Mouse (Mus musculus) kidney, embryonic 15.5 days (tissue): Measurements from ENCODE around the gene U2af1. TPM values are rescaled to one million over a fixed set of nuclear protein-coding genes. Genes with fewer than 3 reads are reported as not detected.

ENCODE experiments used
- ATAC-seq: fragments of 200-750 bp; cut with Nextera tagmentation; replicated peaks from 2 replicates; pipeline ENCODE4 v1.8.0; 2017; ENCODE audit warnings: moderate TSS enrichment; ENCODE audit not compliant: low FRiP score
- H3K27ac ChIP-seq: fragments of 300-500 bp; sonication (generic); 2 replicates; pipeline ENCODE4 v1.5.1; 2015; ENCODE audit warnings: mild to moderate bottlenecking, inconsistent platforms
- H3K27me3 ChIP-seq: fragments of 300-500 bp; sonication (generic); 2 replicates; pipeline ENCODE4 v1.6.1; 2015; ENCODE audit warnings: inconsistent platforms
- H3K36me3 ChIP-seq: fragments of 300-500 bp; sonication (generic); 2 replicates; pipeline ENCODE4 v1.6.1; 2015; ENCODE audit warnings: inconsistent platforms
- H3K4me1 ChIP-seq: fragments of 300-500 bp; sonication (generic); 2 replicates; pipeline ENCODE4 v1.6.1; 2015; ENCODE audit warnings: inconsistent platforms
- H3K4me2 ChIP-seq: fragments of 300-500 bp; sonication (generic); 2 replicates; pipeline ENCODE4 v1.6.1; 2015; ENCODE audit warnings: moderate library complexity, mild to moderate bottlenecking, inconsistent platforms
- H3K4me3 ChIP-seq: fragments of 300-500 bp; sonication (generic); replicated peaks from 2 replicates; pipeline ENCODE4 v1.5.1; 2015; ENCODE audit warnings: mild to moderate bottlenecking, inconsistent platforms
- H3K9ac ChIP-seq: fragments of 300-500 bp; sonication (generic); 2 replicates; pipeline ENCODE4 v1.6.1; 2015; ENCODE audit warnings: mild to moderate bottlenecking, inconsistent platforms
- H3K9me3 ChIP-seq: fragments of 300-500 bp; sonication (generic); replicated peaks from 2 replicates; pipeline ENCODE4 v1.6.1; 2016; ENCODE audit warnings: inconsistent platforms
- WGBS: fragments of 180-500 bp; shearing (Covaris S2); methylation state at CpG from one replicate; pipeline ENCODE4 v1.1.7; 2015; ENCODE audit warnings: mixed read lengths; 5-methylcytosine and 5-hydroxymethylcytosine counted together
- polyA plus RNA-seq: library from polyadenylated mRNA; unstranded; fragments of >200 nt; fragmentation: Nextera tagmentation; extraction: Ambion mirVana; gene quantifications from 2 replicates; pipeline ENCODE4 v1.2.1, GENCODE M21; 2015

The U2af1 gene
- polyA plus RNA-seq, 1 experiment from 2014 or later: 335 TPM

DNA sequence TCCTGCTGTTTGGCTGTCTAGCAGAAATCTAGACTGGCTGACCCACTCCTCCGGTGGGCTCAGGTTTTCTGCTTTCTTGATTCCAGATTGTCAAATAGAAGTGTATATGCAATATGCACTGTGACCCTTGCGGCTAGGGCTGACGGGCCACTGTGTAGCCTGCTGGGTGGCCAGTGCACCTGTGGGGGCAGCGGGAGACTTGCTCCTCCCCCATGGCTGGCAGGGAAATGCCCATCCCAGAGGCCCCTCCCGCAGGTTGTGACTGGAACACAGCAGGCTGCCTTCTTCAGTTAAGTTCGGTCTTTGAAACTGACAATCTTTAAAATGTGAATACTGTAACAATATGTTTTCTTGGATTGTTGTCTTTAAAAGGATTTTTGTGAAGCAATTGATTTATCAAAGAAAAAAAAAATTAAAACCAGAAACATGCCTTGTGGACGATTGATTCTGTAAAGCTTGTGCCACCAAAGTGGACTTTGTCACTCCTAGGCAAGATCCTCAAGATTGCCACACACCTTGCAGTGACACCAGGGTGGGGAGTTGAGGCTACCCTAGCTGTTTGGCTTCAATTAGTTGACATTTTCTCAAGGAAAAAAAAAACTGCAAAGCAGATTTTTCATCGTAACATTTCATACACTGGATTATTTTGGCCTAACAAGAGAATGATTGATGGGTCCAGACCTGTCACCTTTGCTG is 51.3 kb downstream of the U2af1 start:
- Histone ChIP-seq H3K27me3 (no peaks in the 10 kb centered on the region), H3K27ac (no peak overlapping the region), H3K9me3 (no peaks in the 10 kb centered on the region), H3K9ac (no peak overlapping the region), H3K4me3 (no peak overlapping the region), H3K4me2 (no peak overlapping the region), H3K36me3 (peaks cover 44% of the 10 kb centered on the region), H3K4me1 (no peaks in the 10 kb centered on the region)
- 80% methylated on average over 8 of the region's 8 CpGs for WGBS
- no peak for ATAC-seq

DNA sequence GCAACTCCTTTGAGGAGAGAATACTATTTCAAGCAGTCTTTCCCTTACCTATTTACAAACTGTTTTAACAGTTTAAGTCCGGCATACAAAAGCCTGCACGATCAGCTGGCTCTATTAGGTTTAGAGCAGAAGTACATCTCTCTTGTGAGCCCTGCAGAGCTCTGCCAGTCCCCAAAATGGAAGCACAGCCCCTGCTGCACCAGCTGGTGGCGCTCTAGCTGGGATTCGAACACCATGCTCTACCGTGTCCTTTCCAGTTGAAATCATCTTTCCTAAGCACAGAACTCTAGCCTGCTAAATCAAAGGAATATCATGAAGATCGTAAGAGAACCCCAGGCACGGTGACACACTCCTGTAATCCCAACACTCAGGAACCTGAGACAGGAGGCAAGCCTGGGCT is 52.3 kb downstream of the U2af1 start:
- H3K9ac ChIP-seq: no peak overlapping the region
- no peaks in the 10 kb centered on the region for H3K9me3 ChIP-seq
- no peaks in the 10 kb centered on the region for H3K27me3 ChIP-seq
- H3K4me2 ChIP-seq: no peak overlapping the region
- WGBS: 85% methylated on average over 7 of the region's 7 CpGs
- H3K36me3 ChIP-seq: peaks cover 53% of the 10 kb centered on the region
- no peak overlapping the region for H3K4me3 ChIP-seq
- H3K4me1 ChIP-seq: no peaks in the 10 kb centered on the region
- H3K27ac ChIP-seq: no peak overlapping the region
- ATAC-seq: no peak

DNA sequence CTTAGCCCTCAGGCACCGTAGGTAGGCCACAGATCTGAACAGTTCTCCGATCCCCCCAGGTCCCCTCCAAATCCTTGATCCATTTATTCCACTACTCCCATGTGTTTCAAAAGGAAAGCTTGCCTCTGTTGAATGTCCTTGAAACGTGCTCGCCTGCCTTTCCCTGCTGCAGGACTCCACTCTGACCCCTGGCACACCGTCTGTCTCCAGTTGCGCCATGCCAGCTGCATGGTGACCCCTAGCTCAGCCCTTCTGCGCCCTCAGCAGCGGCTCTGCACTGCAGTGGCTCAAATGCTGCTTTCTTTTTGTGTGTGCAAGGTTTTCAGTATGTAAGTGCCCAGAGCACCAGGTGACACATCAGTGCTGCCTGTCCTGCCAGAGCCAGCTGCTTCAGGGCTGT is 60.1 kb downstream of the U2af1 start:
- WGBS: 83% methylated on average over 8 of the region's 8 CpGs
- Histone ChIP-seq H3K27ac (no peak overlapping the region), H3K4me1 (no peaks in the 10 kb centered on the region), H3K36me3 (peaks cover 83% of the 10 kb centered on the region), H3K4me3 (no peak overlapping the region), H3K4me2 (no peak overlapping the region), H3K27me3 (no peaks in the 10 kb centered on the region), H3K9me3 (no peaks in the 10 kb centered on the region), H3K9ac (no peak overlapping the region)
- no peak for ATAC-seq

DNA sequence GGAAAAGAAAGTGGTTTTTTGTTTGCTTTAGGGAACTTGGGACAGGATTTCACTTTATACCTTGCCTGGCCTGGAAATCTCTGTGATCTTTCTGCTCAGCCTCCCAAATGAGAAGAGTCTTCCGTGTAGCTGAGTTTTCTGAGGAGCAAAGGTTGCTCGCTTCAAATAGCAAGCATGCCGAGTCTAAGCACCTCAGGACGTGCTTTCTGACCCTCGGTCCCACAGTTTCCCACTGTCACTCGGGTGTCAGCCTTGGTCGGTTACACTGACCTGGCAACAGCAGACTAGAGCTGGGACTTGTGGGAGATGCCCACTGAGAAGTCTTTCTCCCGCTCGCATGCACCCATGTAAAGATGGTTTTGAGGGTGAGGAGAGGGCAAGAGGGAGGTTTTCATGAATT is 60.7 kb downstream of the U2af1 start:
- no peaks in the 10 kb centered on the region for H3K9me3 ChIP-seq
- H3K4me2 ChIP-seq: no peak overlapping the region
- H3K9ac ChIP-seq: no peak overlapping the region
- H3K27ac ChIP-seq: no peak overlapping the region
- WGBS: 87% methylated on average over 9 of the region's 9 CpGs
- peaks cover 83% of the 10 kb centered on the region for H3K36me3 ChIP-seq
- H3K4me3 ChIP-seq: no peak overlapping the region
- ATAC-seq: no peak
- H3K27me3 ChIP-seq: no peaks in the 10 kb centered on the region
- H3K4me1 ChIP-seq: no peaks in the 10 kb centered on the region

Other genes starting within 250 kb of the U2af1 start
- gene Wdr4, start 138.9 kb downstream of the U2af1 start, polyA plus RNA-seq: 46.5 and 49.6 TPM in 2 replicates
- 261 TPM in 2 replicates for gene Ndufv3, start 138.8 kb downstream of the U2af1 start, polyA plus RNA-seq
- gene Pknox1, start 94.2 kb downstream of the U2af1 start, polyA plus RNA-seq: 36.7 and 40.5 TPM in 2 replicates
- gene Cbs, start 21.7 kb downstream of the U2af1 start, polyA plus RNA-seq: 3.1 and 3.2 TPM in 2 replicates
- 0.38 TPM in 1 of 2 replicates, not detected in the other for gene Cryaa, start 18.9 kb upstream of the U2af1 start, polyA plus RNA-seq
- 17.5 and 18.5 TPM in 2 replicates for gene Sik1, start 196.9 kb upstream of the U2af1 start, polyA plus RNA-seq